Mouse (Mus musculus): ENCODE measurements at regions not wholly inside any gene's neighbourhood (a gene's known extent, or its start where the extent isn't known, plus 50 kb on each side); places are given as distances from the start of the nearest gene placed in this dataset.

GRCm38 (mm10) chr13:63757061-63757460 lies 58.0 kb upstream of the Ercc6l2 start:
- H3K4me3 ChIP-seq (ENCODE audit: low read depth, low read length) = no peak overlapping the region
- no peak overlapping the region for H3K27ac ChIP-seq (replicated peaks; ENCODE audit: low read depth, low read length)
- no peak overlapping the region for H3K9ac ChIP-seq (ENCODE audit: low read depth, low read length)
- H3K9me3 ChIP-seq (ENCODE audit: control insufficient read depth, low read length) = no peaks in the 10 kb centered on the region
- no peaks in the 10 kb centered on the region for H3K27me3 ChIP-seq (replicated peaks; ENCODE audit: control insufficient read depth, insufficient read depth, low read length)
- 68% methylated on average over 5 of the region's 5 CpGs for whole genome bisulfite sequencing
- H3K36me3 ChIP-seq (ENCODE audit: control insufficient read depth, insufficient read depth, low read length) = no peaks in the 10 kb centered on the region
- DNase-seq (ENCODE audit: low spot score) (no peak), ATAC-seq (ENCODE audit: low read depth) (no peak)
- no peak overlapping the region for H3K4me2 ChIP-seq (ENCODE audit: low read depth, low read length)
- H3K4me1 ChIP-seq (ENCODE audit: control insufficient read depth, insufficient read depth, low read length) = no peaks in the 10 kb centered on the region

GRCm38 (mm10) chr13:63761542-63761941 lies 53.5 kb upstream of the Ercc6l2 start:
- Histone ChIP-seq H3K27me3 (replicated peaks; ENCODE audit: control insufficient read depth, insufficient read depth, low read length) (no peaks in the 10 kb centered on the region), H3K36me3 (ENCODE audit: control insufficient read depth, insufficient read depth, low read length) (no peaks in the 10 kb centered on the region), H3K9ac (ENCODE audit: low read depth, low read length) (no peak overlapping the region), H3K27ac (replicated peaks; ENCODE audit: low read depth, low read length) (no peak overlapping the region), H3K9me3 (ENCODE audit: control insufficient read depth, low read length) (no peaks in the 10 kb centered on the region), H3K4me3 (ENCODE audit: low read depth, low read length) (no peak overlapping the region), H3K4me1 (ENCODE audit: control insufficient read depth, insufficient read depth, low read length) (no peaks in the 10 kb centered on the region), H3K4me2 (ENCODE audit: low read depth, low read length) (no peak overlapping the region)
- no peak for ATAC-seq (ENCODE audit: low read depth)
- DNase-seq (ENCODE audit: low spot score) = no peak

Data from embryonic facial prominence, embryonic 14.5 days (tissue).